Comparison of ENCODE assay signal across 16 mouse cellular contexts in genomic region chr13:15107753-15108305, GRCm38 (mm10).
A peak's percentile ranks its signal among the peaks of the same experiment; 100 is the strongest.
DNase-seq lines count a peak whose midpoint lies in the region; ATAC-seq and TF ChIP-seq lines count a peak whose summit lies in the region.
"Had no signal": no experiment of that assay in that cellular context is flagged by ENCODE, and none has a peak within 500 bp of the region (broad histone marks: within the 10 kb centered on the region; RNA-seq: fewer than 3 reads in every experiment).

No protein-coding gene starts in this region.

- H3K4me1 ChIP-seq in hindbrain, embryonic 11.5 days (replicated peaks; ENCODE audit: control insufficient read depth, insufficient read depth, low read length): no peaks in the 10 kb centered on the region
- peaks cover 5% of the 10 kb centered on the region for H3K4me1 ChIP-seq in hindbrain, embryonic 12.5 days
- H3K4me1 ChIP-seq: embryonic facial prominence, embryonic 15.5 days; limb, embryonic 10.5 days; liver, embryonic 15.5 days had no signal

- H3K9ac ChIP-seq in hindbrain, embryonic 11.5 days (ENCODE audit: low read depth, low read length): no peak overlapping the region
- H3K9ac ChIP-seq in hindbrain, embryonic 12.5 days: no peak overlapping the region
- H3K9ac ChIP-seq: embryonic facial prominence, embryonic 15.5 days; liver, embryonic 15.5 days; neural tube, embryonic 13.5 days had no signal

- WGBS in hindbrain, embryonic 11.5 days: 15% methylated on average over 6 of the region's 6 CpGs
- WGBS in hindbrain, embryonic 12.5 days: 10% methylated on average over 6 of the region's 6 CpGs

- TF ChIP-seq POLR2A in brain, embryonic 14.5 days (IDR thresholded peaks at IDR 0.05; ENCODE audit: borderline replicate concordance, extremely low read depth, insufficient read depth, insufficient read length, poor library complexity, severe bottlenecking): no peak

- no peaks in the 10 kb centered on the region for H3K36me3 ChIP-seq in hindbrain, embryonic 11.5 days (ENCODE audit: control insufficient read depth, insufficient read depth, low read length)
- H3K36me3 ChIP-seq in hindbrain, embryonic 12.5 days: no peaks in the 10 kb centered on the region
- H3K36me3 ChIP-seq: embryonic facial prominence, embryonic 15.5 days; limb, embryonic 10.5 days; liver, embryonic 15.5 days; neural tube, embryonic 13.5 days had no signal

- intact Hi-C loops in left cerebral cortex, postnatal 10 days (cut with DNase I): no loop called here

- no peaks in the 10 kb centered on the region for H3K9me3 ChIP-seq in hindbrain, embryonic 11.5 days (ENCODE audit: control insufficient read depth, low read length)
- H3K9me3 ChIP-seq in hindbrain, embryonic 12.5 days (replicated peaks): 0 out of 2 replicates have a peak, but pooled peaks cover 6% of the 10 kb centered on the region
- H3K9me3 ChIP-seq: embryonic facial prominence, embryonic 15.5 days; limb, embryonic 10.5 days; liver, embryonic 15.5 days had no signal

- no peak overlapping the region for H3K4me3 ChIP-seq in hindbrain, embryonic 11.5 days (ENCODE audit: low read depth, low read length)
- no peak overlapping the region for H3K4me3 ChIP-seq in hindbrain, embryonic 12.5 days
- H3K4me3 ChIP-seq: embryonic facial prominence, embryonic 15.5 days; limb, embryonic 10.5 days; liver, embryonic 15.5 days; neural tube, embryonic 13.5 days had no signal

- H3K4me2 ChIP-seq in hindbrain, embryonic 11.5 days (replicated peaks; ENCODE audit: low read depth, low read length): no peak overlapping the region
- H3K4me2 ChIP-seq in hindbrain, embryonic 12.5 days (replicated peaks): no peak overlapping the region
- H3K4me2 ChIP-seq: embryonic facial prominence, embryonic 15.5 days; liver, embryonic 15.5 days; neural tube, embryonic 13.5 days had no signal

- peak; percentile 14 for DNase-seq in hindbrain, embryonic 11.5 days (ENCODE audit: low spot score)
- DNase-seq in brain, embryonic 14.5 days (ENCODE audit: low read depth): peak; percentile 35
- DNase-seq in embryo, embryonic 9.5 days (ENCODE audit: extremely low spot score): peak; percentile 37
- peak; percentile 84 for DNase-seq in retina, embryonic 14.5 days (ENCODE audit: low spot score)
- no peak for DNase-seq in left cerebral cortex, postnatal 10 days (ENCODE audit: extremely low spot score in 1 of 2, low spot score in 2 of 2)
- DNase-seq in layer of hippocampus, postnatal 14 days (ENCODE audit: low spot score in 2 of 2): no peak
- DNase-seq: adrenal gland, postnatal 36 days; cerebellum, adult 11-12 months; kidney, adult 18-20 months; layer of hippocampus, adult 9-11 months had no signal

- no peak for ATAC-seq in hindbrain, embryonic 11.5 days (ENCODE audit: low FRiP score)
- ATAC-seq in hindbrain, embryonic 12.5 days (ENCODE audit: low FRiP score): no peak

- no peak overlapping the region for H3K27ac ChIP-seq in hindbrain, embryonic 11.5 days (ENCODE audit: low read depth, low read length)
- H3K27ac ChIP-seq in hindbrain, embryonic 12.5 days: no peak overlapping the region
- H3K27ac ChIP-seq: embryonic facial prominence, embryonic 15.5 days; limb, embryonic 10.5 days; liver, embryonic 15.5 days; macrophage; neural tube, embryonic 13.5 days had no signal

- H3K27me3 ChIP-seq in hindbrain, embryonic 11.5 days (ENCODE audit: control insufficient read depth, insufficient read depth, low read length): no peaks in the 10 kb centered on the region
- H3K27me3 ChIP-seq in hindbrain, embryonic 12.5 days: no peaks in the 10 kb centered on the region
- H3K27me3 ChIP-seq: embryonic facial prominence, embryonic 15.5 days; liver, embryonic 15.5 days; neural tube, embryonic 13.5 days had no signal

- no peak for TF ChIP-seq CTCF in brain, embryonic 14.5 days (IDR thresholded peaks at IDR 0.05; ENCODE audit: borderline replicate concordance, extremely low read depth, insufficient read depth, insufficient read length)

Comparison
In these comparisons a context has a peak if more than half of its experiments do, and no peak if none do; other contexts are left out.
1. DNase-seq: peak in hindbrain, embryonic 11.5 days (single experiment), brain, embryonic 14.5 days (single experiment), embryo, embryonic 9.5 days (single experiment) and retina, embryonic 14.5 days (single experiment); none in left cerebral cortex, postnatal 10 days (0 of 2) and layer of hippocampus, postnatal 14 days (0 of 2).